Mouse (Mus musculus) heart, postnatal 36 days (tissue): ENCODE results near the gene Alkbh1. TPM values are rescaled to one million over a fixed set of nuclear protein-coding genes. Genes with fewer than 3 reads are reported as not detected.

Source experiments
- DNase-seq, 2 experiments: peaks; one replicate each; pipeline ENCODE4 v3.0.0; 2021 to 2022
- intact Hi-C: fragments of 180-260 bp; cut with DNase I; formaldehyde crosslinking; loops from one replicate; pipeline ENCODE4 v1.15.1; 2025
- microRNA-seq, 2 experiments: library from miRNA; unstranded; fragments of <30 nt; microRNA quantifications; one replicate each; pipeline ENCODE4 v1.2.0; 2021; ENCODE audit warnings: borderline number of aligned reads in 2 of 2
- total RNA-seq, 2 experiments: library from RNA; stranded (reverse); gene quantifications; 2 replicates each; pipeline ENCODE4 v1.2.3; 2021

Alkbh1 gene
- total RNA-seq, 2 experiments from 2014 or later, result 9.8 to 11.3 TPM

DNA sequence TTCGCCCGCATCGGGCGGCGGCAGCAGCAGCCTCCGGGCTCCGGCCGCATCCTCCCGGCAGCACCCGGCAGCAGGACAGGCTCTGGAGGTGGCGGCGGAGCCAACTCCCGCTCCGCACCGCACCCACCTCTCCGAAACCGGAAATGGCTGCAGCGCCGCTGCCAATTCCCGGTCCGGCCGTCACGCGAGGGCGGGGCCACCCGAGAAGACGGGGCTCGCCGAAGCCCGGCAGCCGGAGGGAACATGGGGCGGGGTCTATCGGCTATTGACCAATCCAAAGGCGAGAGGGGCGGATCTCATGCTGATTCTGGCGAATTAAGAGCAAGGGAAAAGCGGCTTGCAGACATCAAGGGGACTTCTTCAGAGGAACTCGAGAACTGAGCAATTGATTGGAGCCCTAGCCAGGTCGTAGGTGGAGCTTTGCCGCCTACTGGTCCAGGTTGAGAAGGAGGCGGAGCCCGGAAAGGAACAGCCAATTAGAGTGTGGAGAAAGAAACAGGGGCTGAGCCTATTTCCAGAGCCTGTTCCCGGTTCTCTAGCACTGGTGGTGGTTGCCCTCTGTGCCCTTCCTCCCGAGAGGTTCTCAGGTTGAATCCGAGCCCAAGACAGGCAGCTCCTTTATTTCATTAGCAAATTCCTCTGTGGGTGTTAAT is 55.6 kb downstream of the Alkbh1 start, which contains the start of gene Sptlc2:
TSS of gene Sptlc2 (minus strand) at position 234 of the 653 bp plus-strand sequence.
- peak; percentile 98 to 99 for DNase-seq
- intact Hi-C loops, result no loop called here

DNA sequence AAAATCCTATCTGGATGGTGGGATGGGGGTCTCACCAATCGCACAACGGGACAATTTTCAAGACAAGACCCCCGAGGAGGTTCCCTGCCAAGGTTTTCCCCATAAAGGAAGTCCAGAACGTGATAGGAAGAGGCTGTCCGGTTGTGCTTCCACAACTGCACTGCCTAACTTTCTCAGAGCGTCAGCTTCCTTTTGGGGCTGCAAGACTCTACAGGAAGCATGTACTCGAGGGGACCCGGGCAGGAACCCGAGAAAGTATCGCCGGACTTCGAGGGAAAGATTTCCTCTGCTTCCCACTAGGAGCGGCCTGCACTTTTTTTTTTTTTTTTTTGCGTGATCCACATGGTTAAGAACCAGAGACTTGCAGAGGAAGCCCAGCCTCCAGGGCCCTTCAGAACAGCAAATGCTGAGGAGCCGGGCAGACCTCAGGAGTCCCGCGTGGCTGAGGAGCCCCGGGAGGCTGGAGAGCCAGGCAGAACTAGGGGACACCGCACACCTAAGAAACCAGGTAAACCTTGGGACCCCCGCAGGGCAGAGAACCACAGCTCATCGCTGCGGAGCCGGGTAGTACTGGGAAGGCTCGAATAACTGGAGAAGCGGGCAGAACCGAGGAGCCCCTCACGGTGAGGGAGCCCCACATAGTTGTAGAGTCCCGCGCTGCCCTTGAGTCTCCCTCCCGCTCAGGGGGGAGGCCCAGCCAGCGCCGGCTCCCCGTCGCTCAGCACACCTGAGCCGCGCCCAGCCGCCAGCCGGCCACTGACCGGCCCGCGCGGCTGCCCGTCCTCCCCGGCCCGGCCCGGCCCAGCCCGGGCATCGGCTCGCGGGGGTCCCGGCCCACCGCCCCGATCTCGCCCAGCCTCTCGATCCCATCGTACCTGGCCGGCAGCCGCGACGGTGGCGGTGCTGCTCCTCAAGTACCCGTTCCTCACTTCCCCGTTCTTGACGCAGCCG is 56.4 kb downstream of the Alkbh1 start:
- intact Hi-C loops, result no loop called here
- DNase-seq, result peak; percentile 47 to 48

DNA sequence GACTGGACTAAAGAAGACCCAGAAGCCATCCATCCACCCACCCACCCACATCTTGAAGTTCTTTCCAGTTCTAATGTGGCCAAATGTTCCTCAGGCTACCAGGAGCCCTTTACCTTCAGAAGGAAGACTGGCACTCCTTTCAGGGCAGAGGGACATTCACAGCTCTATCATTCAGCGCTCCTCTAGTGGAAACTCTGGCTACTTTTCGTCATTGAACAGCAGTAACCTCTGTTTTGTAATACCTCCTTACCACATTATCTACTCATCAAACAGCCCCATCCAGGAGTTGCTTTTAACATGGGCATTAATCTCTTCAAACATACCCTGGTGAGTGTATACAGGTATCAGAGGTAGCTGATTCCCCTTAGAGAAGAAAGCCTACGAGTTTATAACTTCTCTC is 58.8 kb downstream of the Alkbh1 start:
- DNase-seq, result no peak
- intact Hi-C loops, result no loop called here

DNA sequence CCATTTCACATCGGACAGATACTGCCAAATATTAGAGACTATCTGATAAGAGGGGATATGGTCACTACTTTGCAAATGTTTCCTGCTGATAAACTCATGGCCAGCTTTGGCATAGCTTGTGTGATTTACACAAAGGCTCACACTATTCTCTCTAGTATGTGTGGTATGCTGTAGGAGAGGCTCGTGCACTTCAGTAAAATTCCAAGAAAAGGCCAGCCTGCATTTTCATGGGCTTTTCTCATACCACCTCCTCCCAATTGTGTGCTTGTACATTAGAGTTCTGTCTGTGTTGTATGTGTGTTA is 62.5 kb downstream of the Alkbh1 start:
- intact Hi-C loops, result no loop called here
- no peak for DNase-seq

DNA sequence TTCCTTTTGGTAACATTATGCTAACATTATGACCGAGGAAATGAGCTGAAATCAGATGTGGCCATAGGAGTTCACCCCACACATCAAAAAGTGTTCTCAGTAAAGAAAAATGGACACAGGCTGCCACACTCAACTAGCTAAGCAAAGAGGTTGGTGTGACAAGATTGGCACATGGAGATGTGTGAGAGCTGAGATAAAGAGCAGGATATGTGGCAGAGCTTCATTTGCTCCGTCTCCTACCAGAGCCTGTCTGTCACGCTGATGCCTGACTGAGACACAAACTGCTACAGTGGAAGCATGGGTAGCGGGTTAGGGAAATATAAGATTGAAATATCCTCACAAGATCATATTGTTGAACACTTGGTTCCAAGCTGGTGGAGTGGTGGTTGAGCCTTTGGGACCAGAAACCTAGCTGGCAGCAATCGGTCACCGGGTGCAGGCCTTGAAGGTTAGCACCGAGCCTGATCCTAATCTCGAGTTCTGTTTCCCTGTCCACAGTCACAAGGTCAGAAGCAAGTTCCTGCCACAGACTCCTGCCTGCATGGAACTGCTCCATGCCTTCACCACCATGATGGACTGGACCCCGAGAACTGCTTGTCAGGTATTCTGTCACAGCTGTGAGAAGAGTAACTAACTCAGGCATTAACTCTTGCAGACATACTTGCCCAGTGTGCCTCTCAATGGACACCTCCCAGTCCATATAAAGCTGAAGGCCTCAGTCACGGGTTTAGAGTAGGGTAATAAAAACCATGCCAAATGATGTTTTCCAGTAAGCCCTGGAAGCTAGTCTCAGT is 63.0 kb downstream of the Alkbh1 start:
- DNase-seq, result no peak

DNA sequence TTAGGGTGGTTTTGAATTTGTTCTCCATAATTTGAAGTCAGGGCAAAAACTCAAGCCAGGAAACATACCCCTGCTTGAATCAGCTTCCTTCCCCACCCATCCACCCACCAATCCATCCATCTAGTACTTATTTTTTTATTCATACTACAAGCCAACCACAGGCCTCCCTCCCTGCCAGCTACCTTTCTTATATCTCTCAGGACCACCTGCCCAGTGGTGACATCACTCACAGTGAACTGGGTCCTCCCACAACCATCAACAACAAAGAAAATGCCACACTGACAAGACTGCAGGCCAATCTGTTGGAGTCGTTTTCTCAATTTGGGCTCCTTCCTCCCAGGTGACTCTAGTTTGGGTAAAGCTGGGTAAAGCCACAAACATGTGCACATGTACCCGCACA is 64.3 kb downstream of the Alkbh1 start:
- intact Hi-C loops, result no loop called here
- no peak for DNase-seq

More for the DNA sequence above, 63.0 kb downstream of the Alkbh1 start:
- intact Hi-C loops, result no loop called here

Small RNA genes lying within 50 kb of the gene (microRNA-seq; reads per million reads assigned to microRNA genes)
- gene Mir3068, result 21.0 to 28.3 reads per million in 2 experiments

Other genes starting within 250 kb of the Alkbh1 start
- gene Samd15, start 244.3 kb downstream of the Alkbh1 start, total RNA-seq, result not detected
- gene Tmed8, start 243.6 kb downstream of the Alkbh1 start, total RNA-seq, result 1 to 10 TPM; 5.1 to 5.9 TPM
- gene Noxred1, start 205.3 kb downstream of the Alkbh1 start, total RNA-seq, result under 1 TPM; 0.49 to 1.00 TPM
- gene Vipas39, start 177.8 kb downstream of the Alkbh1 start, total RNA-seq, result 10 to 100 TPM; 21.2 to 24.5 TPM
- 100 to 1,000 TPM; 120 to 147 TPM for gene Ahsa1, start 177.5 kb downstream of the Alkbh1 start, total RNA-seq
- gene Ism2, start 144.3 kb downstream of the Alkbh1 start, total RNA-seq, result not detected
- 10 to 100 TPM; 27.2 to 28.8 TPM for gene Sptlc2, start 55.7 kb downstream of the Alkbh1 start, total RNA-seq
- 100 to 1,000 TPM; 161 to 175 TPM for gene Slirp, start 121 bp downstream of the Alkbh1 start, total RNA-seq
- gene Snw1, start 28.3 kb upstream of the Alkbh1 start, total RNA-seq, result 10 to 100 TPM; 48.1 to 52.9 TPM
- gene Gm5788, start 50.7 kb upstream of the Alkbh1 start, total RNA-seq, result not detected
- not detected for gene Gm8300, start 70.3 kb upstream of the Alkbh1 start, total RNA-seq
- not detected for gene Oog1, start 158.7 kb upstream of the Alkbh1 start, total RNA-seq
- gene Gm4027, start 174.9 kb upstream of the Alkbh1 start, total RNA-seq, result not detected
- not detected for gene Gm16381, start 200.6 kb upstream of the Alkbh1 start, total RNA-seq